Mouse (Mus musculus) T-cell, adult 66 days (primary cell): ENCODE measurements around the gene Lrrc42. TPM values are rescaled to one million over a fixed set of nuclear protein-coding genes. Genes with fewer than 3 reads are reported as not detected.

ENCODE experiments used
- total RNA-seq, 2 experiments: library from RNA; stranded (reverse); gene quantifications; 3 replicates in 1 of 2; 4 replicates in 1 of 2; pipeline ENCODE4 v1.2.4; 2023

The Lrrc42 gene
- total RNA-seq = 10 to 100 TPM; 51.5 to 53.0 TPM

GRCm38 (mm10) chr4:107253125-107254091 is at the start of gene Lrrc42, which contains the start of gene Hspb11:
Lrrc42 (minus strand) TSS chr4:107253532.
Hspb11 (plus strand) TSS chr4:107253593.

GRCm38 (mm10) chr4:107208880-107209279 is 44.5 kb downstream of the Lrrc42 start, which contains the start of gene Ldlrad1:
Ldlrad1 (plus strand) TSS chr4:107209180.

Other genes starting within 250 kb of the Lrrc42 start
- gene Mrpl37, start 186.7 kb downstream of the Lrrc42 start, total RNA-seq = 10 to 100 TPM; 73.8 to 78.0 TPM
- 10 to 100 TPM in 1 of 2 experiments, 1 to 10 TPM in 1; 6.0 to 11.3 TPM for gene Cyb5rl, start 186.5 kb downstream of the Lrrc42 start, total RNA-seq
- under 1 TPM in 1 of 2 experiments, not detected in 1; 0.56 TPM for gene Cdcp2, start 156.6 kb downstream of the Lrrc42 start, total RNA-seq
- gene Tmem59, start 75.1 kb downstream of the Lrrc42 start, total RNA-seq = 100 to 1,000 TPM; 115 to 138 TPM
- 10 to 100 TPM; 33.2 to 36.1 TPM for gene Tceanc2, start 74.4 kb downstream of the Lrrc42 start, total RNA-seq
- 1 to 10 TPM in 1 of 2 experiments, not detected in 1; 1.0 TPM for gene Ldlrad1, start 44.4 kb downstream of the Lrrc42 start, total RNA-seq
- gene Hspb11, start 61 bp upstream of the Lrrc42 start, total RNA-seq = 10 to 100 TPM; 32.1 to 41.9 TPM
- not detected for gene Dio1, start 53.6 kb upstream of the Lrrc42 start, total RNA-seq
- 10 to 100 TPM; 45.7 to 50.8 TPM for gene Yipf1, start 60.8 kb upstream of the Lrrc42 start, total RNA-seq
- gene Ndc1, start 114.3 kb upstream of the Lrrc42 start, total RNA-seq = 10 to 100 TPM; 12.2 to 12.8 TPM
- gene Glis1, start 181.1 kb upstream of the Lrrc42 start, total RNA-seq = not detected